Mouse (Mus musculus) heart, adult 2 months (tissue): Measurements from ENCODE around the gene Atp13a1.

ENCODE experiments used
- CTCF ChIP-seq: fragments of 200-600 bp; IDR thresholded peaks from 2 replicates; pipeline ENCODE4 v1.8.1; 2022; ENCODE audit warnings: antibody characterized with exemption, mild to moderate bottlenecking, moderate library complexity
- POLR2A ChIP-seq: fragments of 200-500 bp; IDR thresholded peaks from 2 replicates; pipeline ENCODE4 v1.6.1; 2011; ENCODE audit warnings: mild to moderate bottlenecking, low read depth, low read length, control low read depth; ENCODE audit not compliant: insufficient read depth

DNA sequence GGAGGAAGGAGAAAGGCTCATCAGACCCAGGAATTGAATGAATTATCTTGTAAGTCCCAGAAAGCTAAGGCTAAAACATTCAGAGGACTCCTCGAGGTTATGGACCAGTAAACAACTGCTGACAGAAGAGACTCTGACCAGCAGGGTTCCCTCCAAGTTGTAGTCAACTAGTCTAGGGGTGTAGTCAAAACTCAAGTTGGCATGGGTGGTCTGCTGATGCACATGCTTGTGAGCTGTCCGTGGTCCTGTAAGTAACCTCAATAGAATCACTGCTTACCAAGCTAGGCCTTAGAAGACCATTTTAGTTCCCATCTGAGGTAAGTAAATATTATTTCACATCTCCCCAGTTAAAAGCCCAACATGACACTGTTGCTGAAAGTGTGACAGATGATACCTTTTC lies 49.7 kb upstream of the Atp13a1 start:
- no peak for TF ChIP-seq POLR2A
- no peak for TF ChIP-seq CTCF
